ENCODE assay signal across 10 mouse cellular contexts in the genomic region with DNA sequence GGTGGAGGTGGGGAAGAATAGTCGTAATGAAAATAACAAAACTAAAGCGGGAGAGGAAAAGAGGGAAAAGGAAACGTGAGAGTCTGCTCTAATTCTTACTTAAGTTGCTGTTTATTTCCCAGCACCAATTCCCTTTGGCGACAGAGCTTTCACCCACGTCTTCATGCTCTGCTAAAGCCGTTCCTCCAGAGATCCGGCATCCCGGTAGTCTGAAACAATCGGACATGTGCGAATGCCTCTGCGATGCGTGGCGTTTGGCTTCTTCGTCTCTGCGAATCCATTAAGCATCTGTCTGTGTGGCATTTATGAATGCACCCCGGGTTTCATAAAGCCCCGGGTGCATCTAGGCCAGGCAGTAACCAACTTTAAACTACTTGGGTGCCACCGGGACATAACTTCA. TPM values are rescaled to one million over a fixed set of nuclear protein-coding genes. Genes with fewer than 3 reads are reported as not detected.
DNase-seq lines count a peak whose midpoint lies in the region; ATAC-seq lines count a peak whose summit lies in the region.
"Had no signal": no experiment of that assay in that cellular context is flagged by ENCODE, and none has a peak within 500 bp of the region (broad histone marks: within the 10 kb centered on the region; RNA-seq: fewer than 3 reads in every experiment).

No protein-coding gene starts in this region.

- H3K4me1 ChIP-seq in forebrain, embryonic 11.5 days (replicated peaks; ENCODE audit: control insufficient read depth, insufficient read depth, low read length), result peaks cover 4% of the 10 kb centered on the region; the same call in 1 of the 2 replicates
- peaks cover 26% of the 10 kb centered on the region for H3K4me1 ChIP-seq in forebrain, embryonic 10.5 days
- H3K4me1 ChIP-seq in stomach, embryonic 15.5 days, result no peaks in the 10 kb centered on the region

- H3K9me3 ChIP-seq in forebrain, embryonic 11.5 days (ENCODE audit: control insufficient read depth, low read length), result no peaks in the 10 kb centered on the region
- H3K9me3 ChIP-seq in forebrain, embryonic 10.5 days, result no peaks in the 10 kb centered on the region
- H3K9me3 ChIP-seq in stomach, embryonic 15.5 days, result no peaks in the 10 kb centered on the region
- H3K9me3 ChIP-seq: liver, embryonic 13.5 days had no signal

- intact Hi-C loops in left cerebral cortex, postnatal 10 days (cut with DNase I), result no loop called here

- no peak overlapping the region for H3K9ac ChIP-seq in forebrain, embryonic 11.5 days (ENCODE audit: low read length)
- H3K9ac ChIP-seq in stomach, embryonic 15.5 days, result no peak overlapping the region
- H3K9ac ChIP-seq: liver, embryonic 13.5 days had no signal

- no peaks in the 10 kb centered on the region for H3K36me3 ChIP-seq in forebrain, embryonic 11.5 days (ENCODE audit: control insufficient read depth, insufficient read depth, low read length)
- H3K36me3 ChIP-seq in forebrain, embryonic 10.5 days (replicated peaks), result no peaks in the 10 kb centered on the region
- no peaks in the 10 kb centered on the region for H3K36me3 ChIP-seq in stomach, embryonic 15.5 days
- H3K36me3 ChIP-seq: liver, embryonic 13.5 days had no signal

- H3K4me3 ChIP-seq in forebrain, embryonic 11.5 days (ENCODE audit: low read depth, low read length), result no peak overlapping the region
- no peak overlapping the region for H3K4me3 ChIP-seq in forebrain, embryonic 10.5 days
- no peak overlapping the region for H3K4me3 ChIP-seq in stomach, embryonic 15.5 days (replicated peaks)
- H3K4me3 ChIP-seq: liver, embryonic 13.5 days had no signal

- 70% methylated on average over 18 of the region's 18 CpGs for WGBS in forebrain, embryonic 11.5 days
- WGBS in forebrain, embryonic 10.5 days, result 78% methylated on average over 18 of the region's 18 CpGs
- 58% methylated on average over 18 of the region's 18 CpGs for WGBS in stomach, embryonic 15.5 days

- H3K4me2 ChIP-seq in forebrain, embryonic 11.5 days (ENCODE audit: low read depth, low read length, severe bottlenecking), result 0 out of 2 replicates have a peak overlapping the region, but pooled peaks have one; percentile 11
- H3K4me2 ChIP-seq in stomach, embryonic 15.5 days, result peak overlapping the region; percentile 10; the same call in 1 of the 2 replicates
- H3K4me2 ChIP-seq: liver, embryonic 13.5 days had no signal

- ATAC-seq in forebrain, embryonic 11.5 days (replicated peaks; ENCODE audit: low FRiP score), result no peak
- ATAC-seq in stomach, embryonic 15.5 days (ENCODE audit: insufficient read depth, low FRiP score, low read depth), result no peak

- no peak for DNase-seq in forebrain, embryonic 11.5 days (ENCODE audit: low spot score)
- DNase-seq in forebrain, embryonic 10.5 days (ENCODE audit: extremely low spot score, low spot score), result no peak
- peak; percentile 13 to 15 for DNase-seq in left cerebral cortex, adult 8-10 months (ENCODE audit: low spot score in 2 of 2)
- no peak for DNase-seq in left cerebral cortex, postnatal 10 days (ENCODE audit: extremely low spot score in 1 of 2, low spot score in 2 of 2)
- DNase-seq in layer of hippocampus, postnatal 36 days, result peak; percentile 9 to 10
- DNase-seq in lung, postnatal 36 days, result no peak
- no peak for DNase-seq in urinary bladder, adult 2 months (ENCODE audit: low spot score)
- DNase-seq: adrenal gland, adult 2 months; liver, embryonic 13.5 days had no signal

- H3K27ac ChIP-seq in forebrain, embryonic 11.5 days (ENCODE audit: low read depth, low read length), result no peak overlapping the region
- H3K27ac ChIP-seq in forebrain, embryonic 10.5 days, result no peak overlapping the region
- no peak overlapping the region for H3K27ac ChIP-seq in stomach, embryonic 15.5 days
- H3K27ac ChIP-seq: liver, embryonic 13.5 days had no signal

- H3K27me3 ChIP-seq in forebrain, embryonic 11.5 days (ENCODE audit: control insufficient read depth, insufficient read depth, low read length), result no peaks in the 10 kb centered on the region
- no peaks in the 10 kb centered on the region for H3K27me3 ChIP-seq in forebrain, embryonic 10.5 days (ENCODE audit: poor library complexity, severe bottlenecking)
- H3K27me3 ChIP-seq in stomach, embryonic 15.5 days (replicated peaks), result no peaks in the 10 kb centered on the region
- H3K27me3 ChIP-seq: liver, embryonic 13.5 days had no signal

RNA-seq across cellular contexts. Expression of gene Dgkh, which starts 44.6 kb away (rescaled TPM):
- polyA plus RNA-seq in forebrain, embryonic 11.5 days (2014; fragmentation: Nextera tagmentation; extraction: Ambion mirVana), result 1.3 and 1.8 TPM in 2 replicates
- 0.68 and 0.98 TPM in 2 replicates for polyA plus RNA-seq in forebrain, embryonic 10.5 days (2016; fragmentation: Nextera tagmentation; extraction: Ambion mirVana)
- 10 to 100 TPM; 62.4 to 73.0 (median 68.9) TPM for total RNA-seq in left cerebral cortex, adult 8-10 months (2022)
- 10 to 100 TPM; 80.8 to 89.3 TPM for total RNA-seq in left cerebral cortex, postnatal 10 days (2021)
- total RNA-seq in layer of hippocampus, postnatal 36 days (2021), result 100 to 1,000 TPM in 1 of 2 experiments, 10 to 100 TPM in 1; 98.9 to 121 TPM
- 1.7 TPM in 2 replicates for polyA plus RNA-seq in stomach, embryonic 15.5 days (2015; fragmentation: Nextera tagmentation; extraction: Ambion mirVana)
- polyA plus RNA-seq in urinary bladder, adult 2 months (2012; rRNA removed), result 5.6 and 6.2 TPM in 2 replicates

Comparison
In these comparisons a context has a peak if more than half of its experiments do, and no peak if none do; other contexts are left out.
1. DNase-seq: peak in left cerebral cortex, adult 8-10 months (2 of 2) and layer of hippocampus, postnatal 36 days (2 of 2); none in forebrain, embryonic 11.5 days (single experiment), forebrain, embryonic 10.5 days (single experiment), left cerebral cortex, postnatal 10 days (0 of 2), lung, postnatal 36 days (single experiment) and urinary bladder, adult 2 months (single experiment).